Mouse (Mus musculus) heart, postnatal 25 days (tissue): ENCODE data around the gene Vmn2r92. TPM values are rescaled to one million over a fixed set of nuclear protein-coding genes. Genes with fewer than 3 reads are reported as not detected.
"Not testable (repeated sequence)": the region's sequence is repeated elsewhere in the genome, so short reads cannot be mapped to it uniquely, and the experiment has no call there.

ENCODE experiments used
- DNase-seq: peaks from one replicate; pipeline ENCODE4 v3.0.0; 2022; ENCODE audit warnings: low spot score
- intact Hi-C: fragments of 180-260 bp; cut with DNase I; formaldehyde crosslinking; loops from one replicate; pipeline ENCODE4 v1.15.1; 2025
- total RNA-seq, 2 experiments: library from RNA; stranded (reverse); gene quantifications; 2 replicates each; pipeline ENCODE4 v1.2.3; 2021

The Vmn2r92 gene
- total RNA-seq = not detected

GRCm38 (mm10) chr17:18151587-18151986 is at the start of gene Vmn2r92:
TSS of gene Vmn2r92 (plus strand) at chr17:18151887.
- DNase-seq, intact Hi-C loops: not testable (repeated sequence)

- intact Hi-C loops = loop anchor here (5.0 kb wide), 1 partner anchor 70 kb away; no protein-coding TSS in a partner anchor
- not testable (repeated sequence) for DNase-seq
Observed at GRCm38 (mm10) chr17:18102265-18102664, 49.4 kb upstream of the Vmn2r92 start.

- intact Hi-C loops, DNase-seq: not testable (repeated sequence)
Observed at GRCm38 (mm10) chr17:18161194-18161593, 9.5 kb downstream of the Vmn2r92 start.

- intact Hi-C loops = no loop called here
- DNase-seq = no peak
Observed at GRCm38 (mm10) chr17:18189732-18190131, 38.0 kb downstream of the Vmn2r92 start.

- intact Hi-C loops = no loop called here
Observed at GRCm38 (mm10) chr17:18221300-18221699, 69.6 kb downstream of the Vmn2r92 start.

GRCm38 (mm10) chr17:18231996-18232395 is 80.3 kb downstream of the Vmn2r92 start:
- intact Hi-C loops = no loop called here
- no peak for DNase-seq

More at GRCm38 (mm10) chr17:18221300-18221699, 69.6 kb downstream of the Vmn2r92 start:
- DNase-seq = no peak

- no peak for DNase-seq
- intact Hi-C loops = no loop called here
Observed at GRCm38 (mm10) chr17:18236931-18237330, 85.2 kb downstream of the Vmn2r92 start.

Other genes starting within 250 kb of the Vmn2r92 start
- gene Fpr-rs4, start 130.2 kb upstream of the Vmn2r92 start, total RNA-seq = not detected
- not detected for gene Vmn2r124, start 102.5 kb upstream of the Vmn2r92 start, total RNA-seq
- gene Vmn2r91, start 66.9 kb upstream of the Vmn2r92 start, total RNA-seq = not detected
- not detected for gene Vmn2r94, start 125.9 kb downstream of the Vmn2r92 start, total RNA-seq
- not detected for gene Vmn2r93, start 146.2 kb downstream of the Vmn2r92 start, total RNA-seq